8 mouse cellular contexts compared by ENCODE assay signal in genomic region chr13:51643924-51644828, GRCm38 (mm10). TPM values are rescaled to one million over a fixed set of nuclear protein-coding genes. Genes with fewer than 3 reads are reported as not detected.
DNase-seq lines count a peak whose midpoint lies in the region; ATAC-seq and TF ChIP-seq lines count a peak whose summit lies in the region.

No protein-coding gene starts in this region.

- WGBS in heart, embryonic 14.5 days = 45% methylated on average over 20 of the region's 20 CpGs
- 45% methylated on average over 20 of the region's 20 CpGs for WGBS in forebrain, embryonic 13.5 days
- WGBS in liver, embryonic 13.5 days (ENCODE audit: insufficient replicate concordance) = 25% methylated on average over 20 of the region's 20 CpGs

- H3K4me2 ChIP-seq in heart, embryonic 14.5 days (ENCODE audit: low read length) = peak overlapping the region; percentile 69
- peak overlapping the region; percentile 81 for H3K4me2 ChIP-seq in forebrain, embryonic 13.5 days
- H3K4me2 ChIP-seq in liver, embryonic 13.5 days = peak overlapping the region; percentile 73

- H3K27me3 ChIP-seq in heart, embryonic 14.5 days (ENCODE audit: control insufficient read depth, insufficient read depth, low read length) = no peaks in the 10 kb centered on the region
- H3K27me3 ChIP-seq in ES-Bruce4 (ENCODE audit: control insufficient read depth, insufficient read depth, low read length, poor library complexity, severe bottlenecking) = no peaks in the 10 kb centered on the region
- no peaks in the 10 kb centered on the region for H3K27me3 ChIP-seq in forebrain, embryonic 13.5 days
- H3K27me3 ChIP-seq in liver, embryonic 13.5 days = no peaks in the 10 kb centered on the region

- no peaks in the 10 kb centered on the region for H3K9me3 ChIP-seq in heart, embryonic 14.5 days (ENCODE audit: control insufficient read depth, low read length)
- peaks cover 4% of the 10 kb centered on the region; the same call in 1 of the 2 replicates for H3K9me3 ChIP-seq in ES-Bruce4 (replicated peaks; ENCODE audit: control insufficient read depth, insufficient read depth, low read length, poor library complexity, severe bottlenecking)
- H3K9me3 ChIP-seq in forebrain, embryonic 13.5 days (replicated peaks) = no peaks in the 10 kb centered on the region
- H3K9me3 ChIP-seq in liver, embryonic 13.5 days (replicated peaks) = no peaks in the 10 kb centered on the region

- TF ChIP-seq CTCF in ES-Bruce4 (IDR thresholded peaks at IDR 0.05; ENCODE audit: low read depth, low read length) = no peak

- H3K4me1 ChIP-seq in heart, embryonic 14.5 days (ENCODE audit: control insufficient read depth in 2 of 2, insufficient read depth in 2 of 2, low read length in 2 of 2) = peaks cover 0 to 21% of the 10 kb centered on the region in 2 experiments; a peak in 3 of 4 replicates
- H3K4me1 ChIP-seq in ES-Bruce4 (ENCODE audit: control insufficient read depth, insufficient read depth, low read length) = no peaks in the 10 kb centered on the region
- peaks cover 31% of the 10 kb centered on the region for H3K4me1 ChIP-seq in forebrain, embryonic 13.5 days
- peaks cover 34% of the 10 kb centered on the region for H3K4me1 ChIP-seq in liver, embryonic 13.5 days (replicated peaks)

- no peaks in the 10 kb centered on the region for H3K36me3 ChIP-seq in heart, embryonic 14.5 days (ENCODE audit: control insufficient read depth, insufficient read depth, low read length)
- H3K36me3 ChIP-seq in ES-Bruce4 (ENCODE audit: control insufficient read depth, insufficient read depth, low read length, poor library complexity, severe bottlenecking) = peaks cover 17% of the 10 kb centered on the region
- no peaks in the 10 kb centered on the region for H3K36me3 ChIP-seq in forebrain, embryonic 13.5 days (ENCODE audit: poor library complexity, severe bottlenecking)
- 0 out of 2 replicates have a peak, but pooled peaks cover 5% of the 10 kb centered on the region for H3K36me3 ChIP-seq in liver, embryonic 13.5 days

- intact Hi-C loops in heart, postnatal 10 days (cut with DNase I) = no loop called here

- peak overlapping the region; percentile 77 for H3K9ac ChIP-seq in heart, embryonic 14.5 days (ENCODE audit: low read length)
- peak overlapping the region; percentile 80 for H3K9ac ChIP-seq in ES-Bruce4 (ENCODE audit: low read depth, poor library complexity, severe bottlenecking)
- H3K9ac ChIP-seq in forebrain, embryonic 13.5 days = peak overlapping the region; percentile 71
- peak overlapping the region; percentile 83 for H3K9ac ChIP-seq in liver, embryonic 13.5 days

- no peak for TF ChIP-seq EP300 in ES-Bruce4 (IDR thresholded peaks at IDR 0.05; ENCODE audit: insufficient read depth, low read depth, low read length)

- TF ChIP-seq POLR2A in ES-Bruce4 (IDR thresholded peaks at IDR 0.05; ENCODE audit: insufficient read depth, low read length) = no peak

- peak overlapping the region; percentile 85 for H3K27ac ChIP-seq in heart, embryonic 14.5 days (replicated peaks in 1 of 2; ENCODE audit: control insufficient read depth in 1 of 2, insufficient read depth in 1 of 2, low read depth in 2 of 2, low read length in 2 of 2)
- H3K27ac ChIP-seq in ES-Bruce4 (ENCODE audit: insufficient read depth, low read length) = peak overlapping the region; percentile 47
- peak overlapping the region; percentile 65 for H3K27ac ChIP-seq in forebrain, embryonic 13.5 days
- H3K27ac ChIP-seq in liver, embryonic 13.5 days = peak overlapping the region; percentile 82

- no peak for DNase-seq in heart, postnatal 10 days
- DNase-seq in liver, embryonic 13.5 days = no peak
- DNase-seq in left cerebral cortex, adult 9 months (ENCODE audit: low spot score in 2 of 2) = no peak
- DNase-seq in spleen, postnatal 36 days (ENCODE audit: low spot score in 2 of 2) = no peak
- no peak for DNase-seq in yolk sac, embryonic 10.5 days (ENCODE audit: low spot score)

- peak overlapping the region; percentile 72 to 91 for H3K4me3 ChIP-seq in heart, embryonic 14.5 days (ENCODE audit: control insufficient read depth in 1 of 2, insufficient read depth in 1 of 2, low read depth in 1 of 2, low read length in 2 of 2)
- H3K4me3 ChIP-seq in ES-Bruce4 (ENCODE audit: low read depth, low read length) = peak overlapping the region; percentile 95
- H3K4me3 ChIP-seq in forebrain, embryonic 13.5 days = peak overlapping the region; percentile 78
- H3K4me3 ChIP-seq in liver, embryonic 13.5 days (replicated peaks) = peak overlapping the region; percentile 96

- ATAC-seq in heart, embryonic 14.5 days (ENCODE audit: insufficient number of reproducible peaks, insufficient read depth, low FRiP score, low read depth) = no peak
- ATAC-seq in forebrain, embryonic 13.5 days = no peak; the same call in 1 of the 2 replicates
- no peak for ATAC-seq in liver, embryonic 13.5 days (ENCODE audit: low read depth)

RNA-seq across cellular contexts. Expression of gene Cks2, which starts 0.9 kb away (rescaled TPM):
- polyA plus RNA-seq in heart, embryonic 14.5 days (2014; fragmentation: Nextera tagmentation; extraction: Ambion mirVana) = 280 and 300 TPM in 2 replicates
- total RNA-seq in heart, postnatal 10 days (2021) = 10 to 100 TPM; 25.1 to 26.0 TPM
- 423 and 447 TPM in 2 replicates for polyA plus RNA-seq in ES-Bruce4 (2011; ENCODE audit: insufficient read depth, insufficient read length, low read depth, missing spikeins)
- polyA plus RNA-seq in forebrain, embryonic 13.5 days (2015; fragmentation: Nextera tagmentation; extraction: Ambion mirVana) = 290 and 335 TPM in 2 replicates
- polyA plus RNA-seq in liver, embryonic 13.5 days (2015; fragmentation: Nextera tagmentation; extraction: Ambion mirVana) = 433 and 444 TPM in 2 replicates

RNA-seq across cellular contexts. Expression of gene Secisbp2, which starts 7.3 kb away (rescaled TPM):
- polyA plus RNA-seq in heart, embryonic 14.5 days (2014; fragmentation: Nextera tagmentation; extraction: Ambion mirVana) = 26.0 and 27.7 TPM in 2 replicates
- 10 to 100 TPM; 20.0 to 22.0 TPM for total RNA-seq in heart, postnatal 10 days (2021)
- polyA plus RNA-seq in ES-Bruce4 (2011; ENCODE audit: insufficient read depth, insufficient read length, low read depth, missing spikeins) = 21.1 and 25.5 TPM in 2 replicates
- 36.1 and 38.0 TPM in 2 replicates for polyA plus RNA-seq in forebrain, embryonic 13.5 days (2015; fragmentation: Nextera tagmentation; extraction: Ambion mirVana)
- polyA plus RNA-seq in liver, embryonic 13.5 days (2015; fragmentation: Nextera tagmentation; extraction: Ambion mirVana) = 21.0 and 22.2 TPM in 2 replicates
